Mouse (Mus musculus) heart, embryonic 13.5 days (tissue): ENCODE data around the gene Col6a2. TPM values are rescaled to one million over a fixed set of nuclear protein-coding genes. Genes with fewer than 3 reads are reported as not detected.
A peak's percentile ranks its signal among the peaks of the same experiment; 100 is the strongest.

ENCODE experiments used
- ATAC-seq: fragments of 200-750 bp; cut with Nextera tagmentation; 2 replicates; pipeline ENCODE4 v1.8.0; 2017; ENCODE audit warnings: moderate TSS enrichment; ENCODE audit not compliant: insufficient number of reproducible peaks, low FRiP score, low TSS enrichment; ENCODE audit errors: extremely low read depth
- H3K27ac ChIP-seq: fragments of 300-500 bp; sonication (generic); replicated peaks from 2 replicates; pipeline ENCODE4 v1.5.1; 2015; ENCODE audit warnings: moderate library complexity, mild to moderate bottlenecking, inconsistent platforms
- H3K27me3 ChIP-seq: fragments of 300-500 bp; sonication (generic); replicated peaks from 2 replicates; pipeline ENCODE4 v1.6.1; 2015; ENCODE audit warnings: mild to moderate bottlenecking, inconsistent platforms
- H3K36me3 ChIP-seq: fragments of 300-500 bp; sonication (generic); 2 replicates; pipeline ENCODE4 v1.6.1; 2015; ENCODE audit warnings: mild to moderate bottlenecking, inconsistent platforms
- H3K4me1 ChIP-seq: fragments of 300-500 bp; sonication (generic); 2 replicates; pipeline ENCODE4 v1.6.1; 2015; ENCODE audit warnings: inconsistent platforms
- H3K4me2 ChIP-seq: fragments of 300-500 bp; sonication (generic); 2 replicates; pipeline ENCODE4 v1.6.1; 2015; ENCODE audit warnings: inconsistent platforms, mild to moderate bottlenecking, moderate library complexity
- H3K4me3 ChIP-seq: fragments of 300-500 bp; sonication (generic); 2 replicates; pipeline ENCODE4 v1.5.1; 2015; ENCODE audit warnings: moderate library complexity, mild to moderate bottlenecking, inconsistent platforms
- H3K9ac ChIP-seq: fragments of 300-500 bp; sonication (generic); 2 replicates; pipeline ENCODE4 v1.6.1; 2015; ENCODE audit warnings: inconsistent platforms, mild to moderate bottlenecking, moderate library complexity
- H3K9me3 ChIP-seq: fragments of 300-500 bp; sonication (generic); 2 replicates; pipeline ENCODE4 v1.6.1; 2016; ENCODE audit warnings: inconsistent platforms
- WGBS: fragments of 180-500 bp; shearing (Covaris S2); methylation state at CpG from one replicate; pipeline ENCODE4 v1.1.7; 2015; ENCODE audit warnings: mixed read lengths; 5-methylcytosine and 5-hydroxymethylcytosine counted together
- polyA plus RNA-seq: library from polyadenylated mRNA; unstranded; fragments of >200 nt; fragmentation: Nextera tagmentation; extraction: Ambion mirVana; gene quantifications from 2 replicates; pipeline ENCODE4 v1.2.1, GENCODE M21; 2015

The Col6a2 gene
- polyA plus RNA-seq, 1 experiment from 2014 or later, result 51.6 TPM

GRCm38 (mm10) chr10:76648738-76649137, 25.3 kb upstream of the Col6a2 start:
- H3K4me1 ChIP-seq, result 0 out of 2 replicates have a peak, but pooled peaks cover 6% of the 10 kb centered on the region
- no peaks in the 10 kb centered on the region for H3K9me3 ChIP-seq
- 84% methylated on average over 10 of the region's 10 CpGs for WGBS
- no peaks in the 10 kb centered on the region for H3K27me3 ChIP-seq
- H3K36me3 ChIP-seq, result no peaks in the 10 kb centered on the region
- no peak overlapping the region for H3K27ac ChIP-seq
- H3K4me3 ChIP-seq, result no peak overlapping the region
- no peak overlapping the region for H3K9ac ChIP-seq
- H3K4me2 ChIP-seq, result no peak overlapping the region
- no peak for ATAC-seq

DNA sequence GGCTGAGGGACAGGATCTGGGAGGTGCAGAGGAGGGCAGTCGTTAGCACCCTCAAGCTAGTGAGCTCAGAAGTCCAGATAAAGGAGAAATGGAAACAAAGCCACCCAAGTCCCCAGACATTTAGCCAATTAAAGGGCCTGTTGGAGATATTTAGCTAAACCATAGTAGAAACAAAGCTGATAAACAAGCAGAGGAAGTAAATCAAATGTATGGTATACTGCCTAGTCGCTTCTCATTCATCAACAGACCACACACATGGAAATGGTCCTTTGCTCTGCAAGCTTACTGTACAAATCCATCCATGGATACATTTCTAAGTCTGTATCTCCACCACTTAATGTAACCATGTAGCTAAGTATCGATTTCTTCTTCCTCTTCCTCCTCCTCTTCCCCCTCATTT, 24.0 kb upstream of the Col6a2 start:
- H3K4me1 ChIP-seq, result peaks cover 8% of the 10 kb centered on the region; the same call in 1 of the 2 replicates
- no peak overlapping the region for H3K4me3 ChIP-seq
- ATAC-seq, result no peak
- no peaks in the 10 kb centered on the region for H3K36me3 ChIP-seq
- no peak overlapping the region for H3K9ac ChIP-seq
- H3K9me3 ChIP-seq, result no peaks in the 10 kb centered on the region
- H3K4me2 ChIP-seq, result no peak overlapping the region
- H3K27ac ChIP-seq, result no peak overlapping the region
- no peaks in the 10 kb centered on the region for H3K27me3 ChIP-seq
- WGBS, result 63% methylated on average over 3 of the region's 3 CpGs

DNA sequence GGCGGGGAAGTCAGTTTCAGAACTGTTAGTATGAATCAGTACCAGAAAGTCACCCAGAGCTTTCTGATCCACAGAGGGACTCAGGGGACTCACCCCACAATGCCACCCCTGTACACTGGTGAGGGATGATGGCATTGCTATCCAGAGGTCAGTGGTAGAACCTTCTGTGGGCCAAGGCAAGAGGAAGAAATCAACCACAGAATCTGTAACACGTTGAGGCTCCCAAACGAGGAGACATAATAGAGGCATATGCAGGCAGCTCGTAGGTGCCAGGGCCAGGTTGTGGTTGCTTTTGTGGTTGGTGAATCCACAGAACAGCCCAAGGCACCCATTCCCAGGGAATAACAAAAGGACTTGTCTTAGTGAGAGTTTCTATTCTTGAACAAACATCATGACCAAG, 22.3 kb upstream of the Col6a2 start:
- no peak for ATAC-seq
- Histone ChIP-seq H3K4me2 (no peak overlapping the region), H3K9ac (no peak overlapping the region), H3K36me3 (no peaks in the 10 kb centered on the region), H3K9me3 (no peaks in the 10 kb centered on the region), H3K27ac (no peak overlapping the region), H3K27me3 (no peaks in the 10 kb centered on the region), H3K4me1 (peaks cover 9% of the 10 kb centered on the region; the same call in 1 of the 2 replicates), H3K4me3 (no peak overlapping the region)
- WGBS, result 71% methylated on average over 4 of the region's 4 CpGs

GRCm38 (mm10) chr10:76645066-76645465, 21.6 kb upstream of the Col6a2 start:
- no peaks in the 10 kb centered on the region for H3K36me3 ChIP-seq
- no peak for ATAC-seq
- no peak overlapping the region for H3K27ac ChIP-seq
- H3K4me1 ChIP-seq, result peaks cover 9% of the 10 kb centered on the region; the same call in 1 of the 2 replicates
- H3K9ac ChIP-seq, result no peak overlapping the region
- no peak overlapping the region for H3K4me2 ChIP-seq
- no peaks in the 10 kb centered on the region for H3K27me3 ChIP-seq
- no peaks in the 10 kb centered on the region for H3K9me3 ChIP-seq
- H3K4me3 ChIP-seq, result no peak overlapping the region

- Histone ChIP-seq H3K4me1 (peaks cover 9% of the 10 kb centered on the region; the same call in 1 of the 2 replicates), H3K4me2 (no peak overlapping the region), H3K4me3 (no peak overlapping the region), H3K36me3 (no peaks in the 10 kb centered on the region), H3K27ac (peak overlapping the region; percentile 40; the same call in 1 of the 2 replicates), H3K9ac (no peak overlapping the region), H3K9me3 (no peaks in the 10 kb centered on the region), H3K27me3 (no peaks in the 10 kb centered on the region)
- 70% methylated on average over 4 of the region's 4 CpGs for WGBS
- ATAC-seq, result no peak
Measured at GRCm38 (mm10) chr10:76643999-76644398, 20.6 kb upstream of the Col6a2 start.

GRCm38 (mm10) chr10:76643446-76643845, 20.0 kb upstream of the Col6a2 start:
- H3K27me3 ChIP-seq, result no peaks in the 10 kb centered on the region
- H3K4me2 ChIP-seq, result no peak overlapping the region
- H3K4me3 ChIP-seq, result no peak overlapping the region
- peaks cover 9% of the 10 kb centered on the region; the same call in 1 of the 2 replicates for H3K4me1 ChIP-seq
- 53% methylated on average over 9 of the region's 9 CpGs for WGBS
- H3K9me3 ChIP-seq, result no peaks in the 10 kb centered on the region
- H3K9ac ChIP-seq, result no peak overlapping the region
- H3K27ac ChIP-seq, result peak overlapping the region; percentile 40; the same call in 1 of the 2 replicates
- no peak for ATAC-seq
- no peaks in the 10 kb centered on the region for H3K36me3 ChIP-seq

GRCm38 (mm10) chr10:76642628-76643434, 19.4 kb upstream of the Col6a2 start:
- no peak for ATAC-seq
- no peaks in the 10 kb centered on the region for H3K9me3 ChIP-seq
- H3K4me3 ChIP-seq, result no peak overlapping the region
- peaks cover 9% of the 10 kb centered on the region; the same call in 1 of the 2 replicates for H3K4me1 ChIP-seq
- no peak overlapping the region for H3K4me2 ChIP-seq
- no peaks in the 10 kb centered on the region for H3K27me3 ChIP-seq
- H3K9ac ChIP-seq, result no peak overlapping the region
- 60% methylated on average over 9 of the region's 9 CpGs for WGBS
- no peaks in the 10 kb centered on the region for H3K36me3 ChIP-seq
- H3K27ac ChIP-seq, result peak overlapping the region; percentile 40

GRCm38 (mm10) chr10:76641894-76642627, 18.6 kb upstream of the Col6a2 start:
- WGBS, result 85% methylated on average over 13 of the region's 13 CpGs
- peak overlapping the region; percentile 40; the same call in 1 of the 2 replicates for H3K27ac ChIP-seq

GRCm38 (mm10) chr10:76639952-76640351, 16.5 kb upstream of the Col6a2 start:
- no peak for ATAC-seq
- Histone ChIP-seq H3K4me1 (peaks cover 21% of the 10 kb centered on the region), H3K9me3 (no peaks in the 10 kb centered on the region), H3K36me3 (no peaks in the 10 kb centered on the region), H3K4me2 (no peak overlapping the region), H3K4me3 (no peak overlapping the region), H3K27me3 (no peaks in the 10 kb centered on the region), H3K9ac (no peak overlapping the region), H3K27ac (no peak overlapping the region)
- WGBS, result 79% methylated on average over 2 of the region's 2 CpGs

More at GRCm38 (mm10) chr10:76641894-76642627, 18.6 kb upstream of the Col6a2 start:
- no peak overlapping the region for H3K4me2 ChIP-seq
- no peak for ATAC-seq
- H3K4me3 ChIP-seq, result no peak overlapping the region
- no peaks in the 10 kb centered on the region for H3K27me3 ChIP-seq
- H3K9ac ChIP-seq, result no peak overlapping the region
- H3K4me1 ChIP-seq, result peaks cover 9% of the 10 kb centered on the region; the same call in 1 of the 2 replicates
- H3K36me3 ChIP-seq, result no peaks in the 10 kb centered on the region
- H3K9me3 ChIP-seq, result no peaks in the 10 kb centered on the region

DNA sequence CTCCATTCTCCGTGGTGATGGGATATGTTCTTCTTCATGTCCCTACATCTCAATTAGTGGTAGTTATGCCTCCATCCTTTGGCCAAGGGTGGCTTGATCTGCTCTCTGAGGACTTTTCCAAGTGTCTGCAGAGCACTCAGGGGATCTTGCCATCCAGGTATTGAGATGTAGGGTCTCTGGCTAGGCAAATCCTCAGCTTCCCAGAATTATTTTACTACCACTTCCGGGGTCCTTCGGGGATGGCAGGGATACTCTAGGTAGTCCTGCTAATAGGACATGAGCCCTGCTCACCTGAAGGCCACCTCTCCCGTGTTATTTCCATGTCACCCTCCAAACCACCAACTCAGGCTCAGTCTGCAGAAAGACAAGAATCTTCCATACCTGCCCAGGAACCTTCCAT, 13.2 kb upstream of the Col6a2 start:
- WGBS, result 85% methylated on average over 4 of the region's 4 CpGs
- H3K9me3 ChIP-seq, result no peaks in the 10 kb centered on the region
- H3K9ac ChIP-seq, result no peak overlapping the region
- no peaks in the 10 kb centered on the region for H3K36me3 ChIP-seq
- peak overlapping the region; percentile 26; the same call in 1 of the 2 replicates for H3K27ac ChIP-seq
- no peak for ATAC-seq
- H3K27me3 ChIP-seq, result no peaks in the 10 kb centered on the region
- no peak overlapping the region for H3K4me2 ChIP-seq
- no peak overlapping the region for H3K4me3 ChIP-seq
- H3K4me1 ChIP-seq, result peaks cover 21% of the 10 kb centered on the region

GRCm38 (mm10) chr10:76636026-76636425, 12.6 kb upstream of the Col6a2 start:
- ATAC-seq, result no peak
- no peak overlapping the region for H3K4me2 ChIP-seq
- 54% methylated on average over 3 of the region's 3 CpGs for WGBS
- no peaks in the 10 kb centered on the region for H3K9me3 ChIP-seq
- no peaks in the 10 kb centered on the region for H3K36me3 ChIP-seq
- peaks cover 21% of the 10 kb centered on the region for H3K4me1 ChIP-seq
- H3K27ac ChIP-seq, result peak overlapping the region; percentile 26; the same call in 1 of the 2 replicates
- H3K4me3 ChIP-seq, result no peak overlapping the region
- no peak overlapping the region for H3K9ac ChIP-seq
- no peaks in the 10 kb centered on the region for H3K27me3 ChIP-seq
